Mouse (Mus musculus): ENCODE data around the gene Gapdhs.
"Not testable (repeated sequence)": the region's sequence is repeated elsewhere in the genome, so short reads cannot be mapped to it uniquely, and the experiment has no call there.

Gene Gapdhs

GRCm38 (mm10) chr7:30744022-30744598 is 629 bp upstream of the Gapdhs start:
- no peak for DNase-seq

- not testable (repeated sequence) for DNase-seq
Observed at GRCm38 (mm10) chr7:30742570-30742969, 911 bp downstream of the Gapdhs start.

- DNase-seq, result no peak
Observed at GRCm38 (mm10) chr7:30736211-30736610, 7.3 kb downstream of the Gapdhs start.

- not testable (repeated sequence) for DNase-seq
Observed at GRCm38 (mm10) chr7:30730064-30730722, 13.3 kb downstream of the Gapdhs start.

- DNase-seq, result peak; percentile 97
Observed at GRCm38 (mm10) chr7:30729396-30730063, 14.0 kb downstream of the Gapdhs start, which contains the start of gene Tmem147. Gene Tmem147, minus strand, starts transcription at chr7:30729540.

- DNase-seq, result no peak
Observed at GRCm38 (mm10) chr7:30728739-30729395, 14.6 kb downstream of the Gapdhs start.

GRCm38 (mm10) chr7:30728214-30728613 is 15.3 kb downstream of the Gapdhs start:
- no peak for DNase-seq

GRCm38 (mm10) chr7:30723274-30723953 is 20.1 kb downstream of the Gapdhs start:
- no peak for DNase-seq

- no peak for DNase-seq
Observed at GRCm38 (mm10) chr7:30721286-30721685, 22.2 kb downstream of the Gapdhs start.

GRCm38 (mm10) chr7:30719669-30720068 is 23.8 kb downstream of the Gapdhs start:
- no peak for DNase-seq

- no peak for DNase-seq
Observed at GRCm38 (mm10) chr7:30717716-30718046, 25.8 kb downstream of the Gapdhs start.

GRCm38 (mm10) chr7:30717006-30717715 is 26.3 kb downstream of the Gapdhs start:
- DNase-seq, result peak; percentile 48

GRCm38 (mm10) chr7:30711942-30712341 is 31.5 kb downstream of the Gapdhs start, which contains the start of gene Atp4a:
Gene Atp4a, plus strand, starts transcription at chr7:30712209.
- DNase-seq, result no peak

GRCm38 (mm10) chr7:30707441-30707840 is 36.0 kb downstream of the Gapdhs start:
- DNase-seq, result no peak

GRCm38 (mm10) chr7:30706214-30706882 is 37.1 kb downstream of the Gapdhs start:
- no peak for DNase-seq

- DNase-seq, result no peak
Observed at GRCm38 (mm10) chr7:30698589-30698988, 44.9 kb downstream of the Gapdhs start, which contains the start of gene 2200002J24Rik. Gene 2200002J24Rik, plus strand, starts transcription at chr7:30698926.

- DNase-seq, result no peak
Observed at GRCm38 (mm10) chr7:30698101-30698500, 45.4 kb downstream of the Gapdhs start.

GRCm38 (mm10) chr7:30688325-30688724 is 55.2 kb downstream of the Gapdhs start:
- peak; percentile 6 for DNase-seq

- no peak for DNase-seq
Observed at GRCm38 (mm10) chr7:30683425-30683824, 60.1 kb downstream of the Gapdhs start.

- no peak for DNase-seq
Observed at GRCm38 (mm10) chr7:30681897-30682296, 61.6 kb downstream of the Gapdhs start.

All from right cerebral cortex, postnatal 25 days (tissue).